Comparison of ENCODE assay signal across 8 mouse cellular contexts in genomic region chr4:117125348-117125909, GRCm38 (mm10). TPM values are rescaled to one million over a fixed set of nuclear protein-coding genes. Genes with fewer than 3 reads are reported as not detected.
DNase-seq lines count a peak whose midpoint lies in the region; ATAC-seq and TF ChIP-seq lines count a peak whose summit lies in the region.

Btbd19 (minus strand) TSS chr4:117125725.

- 34% methylated on average over 8 of the region's 8 CpGs for WGBS in forebrain, embryonic 10.5 days
- WGBS in heart, embryonic 12.5 days: 41% methylated on average over 8 of the region's 8 CpGs
- WGBS in kidney, embryonic 15.5 days: 28% methylated on average over 8 of the region's 8 CpGs
- WGBS in limb, embryonic 15.5 days: 22% methylated on average over 8 of the region's 8 CpGs
- WGBS in midbrain, embryonic 16.5 days: 26% methylated on average over 8 of the region's 8 CpGs
- WGBS in stomach, postnatal 0 days: 26% methylated on average over 8 of the region's 8 CpGs

- H3K36me3 ChIP-seq in erythroblast, embryonic 14.5 days (ENCODE audit: control insufficient read depth): peaks cover 12% of the 10 kb centered on the region
- peaks cover 27% of the 10 kb centered on the region for H3K36me3 ChIP-seq in forebrain, embryonic 10.5 days (replicated peaks)
- H3K36me3 ChIP-seq in heart, embryonic 12.5 days: peaks cover 13% of the 10 kb centered on the region
- peaks cover 15% of the 10 kb centered on the region; the same call in 1 of the 2 replicates for H3K36me3 ChIP-seq in kidney, embryonic 15.5 days
- peaks cover 23% of the 10 kb centered on the region for H3K36me3 ChIP-seq in limb, embryonic 15.5 days
- peaks cover 11% of the 10 kb centered on the region for H3K36me3 ChIP-seq in midbrain, embryonic 16.5 days (ENCODE audit: control insufficient read depth, insufficient read depth, low read length)
- H3K36me3 ChIP-seq in stomach, postnatal 0 days (ENCODE audit: control insufficient read depth, insufficient read depth, low read length): peaks cover 9% of the 10 kb centered on the region; the same call in 1 of the 2 replicates

- H3K27ac ChIP-seq in forebrain, embryonic 10.5 days: peak within 1 kb of the TSS; percentile 84
- H3K27ac ChIP-seq in heart, embryonic 12.5 days (ENCODE audit: poor library complexity, severe bottlenecking): peak within 1 kb of the TSS; percentile 74
- H3K27ac ChIP-seq in kidney, embryonic 15.5 days: peak within 1 kb of the TSS; percentile 94
- peak within 1 kb of the TSS; percentile 92 for H3K27ac ChIP-seq in limb, embryonic 15.5 days
- peak within 1 kb of the TSS; percentile 72 for H3K27ac ChIP-seq in midbrain, embryonic 16.5 days (ENCODE audit: low read length)
- peak within 1 kb of the TSS; percentile 97 for H3K27ac ChIP-seq in stomach, postnatal 0 days (replicated peaks)

- H3K4me1 ChIP-seq in erythroblast, embryonic 14.5 days (ENCODE audit: control insufficient read depth): peaks cover 45% of the 10 kb centered on the region
- peaks cover 52% of the 10 kb centered on the region for H3K4me1 ChIP-seq in forebrain, embryonic 10.5 days
- peaks cover 21% of the 10 kb centered on the region for H3K4me1 ChIP-seq in heart, embryonic 12.5 days (replicated peaks)
- peaks cover 33% of the 10 kb centered on the region for H3K4me1 ChIP-seq in kidney, embryonic 15.5 days
- peaks cover 40% of the 10 kb centered on the region for H3K4me1 ChIP-seq in limb, embryonic 15.5 days
- H3K4me1 ChIP-seq in midbrain, embryonic 16.5 days (ENCODE audit: control insufficient read depth, insufficient read depth, low read length): peaks cover 10% of the 10 kb centered on the region
- H3K4me1 ChIP-seq in stomach, postnatal 0 days (replicated peaks; ENCODE audit: control insufficient read depth, insufficient read depth): peaks cover 15% of the 10 kb centered on the region

- H3K9me3 ChIP-seq in erythroblast, embryonic 14.5 days (ENCODE audit: control insufficient read depth, low read length): no peaks in the 10 kb centered on the region
- no peaks in the 10 kb centered on the region for H3K9me3 ChIP-seq in forebrain, embryonic 10.5 days
- no peaks in the 10 kb centered on the region for H3K9me3 ChIP-seq in heart, embryonic 12.5 days (replicated peaks)
- no peaks in the 10 kb centered on the region for H3K9me3 ChIP-seq in kidney, embryonic 15.5 days (replicated peaks)
- no peaks in the 10 kb centered on the region for H3K9me3 ChIP-seq in limb, embryonic 15.5 days
- no peaks in the 10 kb centered on the region for H3K9me3 ChIP-seq in midbrain, embryonic 16.5 days (replicated peaks; ENCODE audit: control insufficient read depth, low read length, poor library complexity, severe bottlenecking)
- H3K9me3 ChIP-seq in stomach, postnatal 0 days (ENCODE audit: control insufficient read depth, low read length): no peaks in the 10 kb centered on the region

- no peak for ATAC-seq in erythroblast, adult 5-6 weeks (replicated peaks; ENCODE audit: low FRiP score, poor library complexity, severe bottlenecking)
- peak; percentile 24; the same call in 1 of the 2 replicates for ATAC-seq in heart, embryonic 12.5 days (ENCODE audit: insufficient number of reproducible peaks, low FRiP score)
- peak; percentile 7 for ATAC-seq in kidney, embryonic 15.5 days (replicated peaks; ENCODE audit: low FRiP score)
- peak; percentile 60 for ATAC-seq in limb, embryonic 15.5 days (ENCODE audit: insufficient number of reproducible peaks, low FRiP score, low TSS enrichment, low read depth)
- ATAC-seq in midbrain, embryonic 16.5 days: no peak
- ATAC-seq in stomach, postnatal 0 days (ENCODE audit: low FRiP score, low TSS enrichment): peak; percentile 30

- no peaks in the 10 kb centered on the region for H3K27me3 ChIP-seq in erythroblast, embryonic 14.5 days (ENCODE audit: control insufficient read depth)
- H3K27me3 ChIP-seq in forebrain, embryonic 10.5 days (ENCODE audit: poor library complexity, severe bottlenecking): peaks cover 27% of the 10 kb centered on the region
- H3K27me3 ChIP-seq in heart, embryonic 12.5 days (replicated peaks): peaks cover 6% of the 10 kb centered on the region; the same call in 1 of the 2 replicates
- H3K27me3 ChIP-seq in kidney, embryonic 15.5 days: no peaks in the 10 kb centered on the region
- H3K27me3 ChIP-seq in limb, embryonic 15.5 days: no peaks in the 10 kb centered on the region
- no peaks in the 10 kb centered on the region for H3K27me3 ChIP-seq in midbrain, embryonic 16.5 days (ENCODE audit: control insufficient read depth, insufficient read depth, low read depth, low read length)
- no peaks in the 10 kb centered on the region for H3K27me3 ChIP-seq in stomach, postnatal 0 days (ENCODE audit: control insufficient read depth, insufficient read depth, low read length)

- no peak for DNase-seq in forebrain, embryonic 10.5 days (ENCODE audit: extremely low spot score, low spot score)
- DNase-seq in stomach, postnatal 0 days (ENCODE audit: low spot score): peak; percentile 59

- TF ChIP-seq CTCF in stomach, postnatal 0 days (IDR thresholded peaks at IDR 0.05; ENCODE audit: low read depth): no peak

- H3K9ac ChIP-seq in heart, embryonic 12.5 days: peak within 1 kb of the TSS; percentile 16; the same call in 1 of the 2 replicates
- H3K9ac ChIP-seq in kidney, embryonic 15.5 days: peak within 1 kb of the TSS; percentile 29
- no peak within 1 kb of the TSS for H3K9ac ChIP-seq in limb, embryonic 15.5 days
- H3K9ac ChIP-seq in midbrain, embryonic 16.5 days (ENCODE audit: low read depth, low read length): peak within 1 kb of the TSS; percentile 59
- H3K9ac ChIP-seq in stomach, postnatal 0 days (ENCODE audit: low read length): peak within 1 kb of the TSS; percentile 58

- H3K4me3 ChIP-seq in erythroblast, embryonic 14.5 days (replicated peaks): peak within 1 kb of the TSS; percentile 14
- peak within 1 kb of the TSS; percentile 10; the same call in 1 of the 2 replicates for H3K4me3 ChIP-seq in forebrain, embryonic 10.5 days
- H3K4me3 ChIP-seq in heart, embryonic 12.5 days: no peak within 1 kb of the TSS
- H3K4me3 ChIP-seq in kidney, embryonic 15.5 days (replicated peaks): no peak within 1 kb of the TSS
- H3K4me3 ChIP-seq in limb, embryonic 15.5 days: peak within 1 kb of the TSS; percentile 4; the same call in 1 of the 2 replicates
- no peak within 1 kb of the TSS for H3K4me3 ChIP-seq in midbrain, embryonic 16.5 days (ENCODE audit: low read depth, low read length)
- H3K4me3 ChIP-seq in stomach, postnatal 0 days (ENCODE audit: low read depth, low read length): no peak within 1 kb of the TSS

- H3K4me2 ChIP-seq in heart, embryonic 12.5 days: 0 out of 2 replicates have a peak within 1 kb of the TSS, but pooled peaks have one; percentile 4
- peak within 1 kb of the TSS; percentile 39 for H3K4me2 ChIP-seq in kidney, embryonic 15.5 days
- H3K4me2 ChIP-seq in limb, embryonic 15.5 days: peak within 1 kb of the TSS; percentile 22; the same call in 1 of the 2 replicates
- H3K4me2 ChIP-seq in midbrain, embryonic 16.5 days (ENCODE audit: low read length): 0 out of 2 replicates have a peak within 1 kb of the TSS, but pooled peaks have one; percentile 9
- H3K4me2 ChIP-seq in stomach, postnatal 0 days (replicated peaks; ENCODE audit: low read depth): peak within 1 kb of the TSS; percentile 24

- TF ChIP-seq EP300 in stomach, postnatal 0 days (optimal IDR thresholded peaks at IDR 0.05): no peak

RNA-seq across cellular contexts. Expression of gene Btbd19, which starts in this region (rescaled TPM):
- 0.12 and 0.28 TPM in 2 replicates for polyA plus RNA-seq in erythroblast, embryonic 14.5 days (2012)
- total RNA-seq in erythroblast, adult 5-6 weeks (2015; ENCODE audit: low replicate concordance): 1.0 and 3.1 TPM in 2 replicates
- total RNA-seq in erythroblast, adult 5-6 weeks (2017; ENCODE audit: low replicate concordance): 0.68 and 1.3 TPM in 2 replicates
- 4.9 and 5.3 TPM in 2 replicates for polyA plus RNA-seq in forebrain, embryonic 10.5 days (2016; fragmentation: Nextera tagmentation; extraction: Ambion mirVana)
- polyA plus RNA-seq in heart, embryonic 12.5 days (2016; fragmentation: Nextera tagmentation; extraction: Ambion mirVana): 3.3 and 3.5 TPM in 2 replicates
- 5.2 and 6.6 TPM in 2 replicates for polyA plus RNA-seq in kidney, embryonic 15.5 days (2015; fragmentation: Nextera tagmentation; extraction: Ambion mirVana)
- 10.0 and 10.3 TPM in 2 replicates for polyA plus RNA-seq in limb, embryonic 15.5 days (2015; fragmentation: Nextera tagmentation; extraction: Ambion mirVana)
- polyA plus RNA-seq in midbrain, embryonic 16.5 days (2015; fragmentation: Nextera tagmentation; extraction: Ambion mirVana): 3.9 and 4.0 TPM in 2 replicates
- polyA plus RNA-seq in stomach, postnatal 0 days (2015; fragmentation: Nextera tagmentation; extraction: Ambion mirVana): 5.7 and 5.9 TPM in 2 replicates

Comparison
In these comparisons a context has a peak if more than half of its experiments do, and no peak if none do; other contexts are left out.
1. H3K4me3 ChIP-seq: peak in erythroblast, embryonic 14.5 days (single experiment), forebrain, embryonic 10.5 days (single experiment) and limb, embryonic 15.5 days (single experiment); none in heart, embryonic 12.5 days (single experiment), kidney, embryonic 15.5 days (single experiment), midbrain, embryonic 16.5 days (single experiment) and stomach, postnatal 0 days (single experiment).
2. ATAC-seq: peak in heart, embryonic 12.5 days (single experiment), kidney, embryonic 15.5 days (single experiment), limb, embryonic 15.5 days (single experiment) and stomach, postnatal 0 days (single experiment); none in erythroblast, adult 5-6 weeks (single experiment) and midbrain, embryonic 16.5 days (single experiment).
3. Peak in every context shown above with its lines, with median percentiles within 50 percentile points of each other: H3K27ac ChIP-seq and H3K4me2 ChIP-seq.